Mouse (Mus musculus) forebrain, embryonic 12.5 days (tissue): Measurements from ENCODE around the gene Apbb1ip. TPM values are rescaled to one million over a fixed set of nuclear protein-coding genes. Genes with fewer than 3 reads are reported as not detected.

Source experiments
- ATAC-seq: fragments of 200-750 bp; cut with Nextera tagmentation; 2 replicates; pipeline ENCODE4 v1.8.0; 2017; ENCODE audit warnings: moderate TSS enrichment; ENCODE audit not compliant: low FRiP score
- H3K27ac ChIP-seq: fragments of 300-500 bp; sonication (generic); 2 replicates; pipeline ENCODE4 v1.5.1; 2016; ENCODE audit warnings: mild to moderate bottlenecking
- H3K27me3 ChIP-seq: fragments of 300-500 bp; sonication (generic); 2 replicates; pipeline ENCODE4 v1.6.1; 2016; ENCODE audit warnings: mild to moderate bottlenecking
- H3K36me3 ChIP-seq: fragments of 300-500 bp; sonication (generic); replicated peaks from 2 replicates; pipeline ENCODE4 v1.6.1; 2016; ENCODE audit warnings: mild to moderate bottlenecking
- H3K4me1 ChIP-seq: fragments of 300-500 bp; sonication (generic); 2 replicates; pipeline ENCODE4 v1.6.1; 2016
- H3K4me2 ChIP-seq: fragments of 300-500 bp; sonication (generic); 2 replicates; pipeline ENCODE4 v1.6.1; 2016; ENCODE audit warnings: mild to moderate bottlenecking, moderate library complexity
- H3K4me3 ChIP-seq: fragments of 300-500 bp; sonication (generic); replicated peaks from 2 replicates; pipeline ENCODE4 v1.5.1; 2016; ENCODE audit warnings: mild to moderate bottlenecking
- H3K9ac ChIP-seq: fragments of 300-500 bp; sonication (generic); 2 replicates; pipeline ENCODE4 v1.6.1; 2016; ENCODE audit warnings: mild to moderate bottlenecking
- H3K9me3 ChIP-seq: fragments of 300-500 bp; sonication (generic); 2 replicates; pipeline ENCODE4 v1.6.1; 2016
- WGBS: fragments of 180-500 bp; shearing (Covaris S2); methylation state at CpG from one replicate; pipeline ENCODE4 v1.1.7; 2016; 5-methylcytosine and 5-hydroxymethylcytosine counted together
- polyA plus RNA-seq: library from polyadenylated mRNA; unstranded; fragments of >200 nt; fragmentation: Nextera tagmentation; extraction: Ambion mirVana; gene quantifications from 2 replicates; pipeline ENCODE4 v1.2.1, GENCODE M21; 2016

Gene Apbb1ip
- polyA plus RNA-seq, 1 experiment from 2014 or later, result 1.00 TPM

DNA sequence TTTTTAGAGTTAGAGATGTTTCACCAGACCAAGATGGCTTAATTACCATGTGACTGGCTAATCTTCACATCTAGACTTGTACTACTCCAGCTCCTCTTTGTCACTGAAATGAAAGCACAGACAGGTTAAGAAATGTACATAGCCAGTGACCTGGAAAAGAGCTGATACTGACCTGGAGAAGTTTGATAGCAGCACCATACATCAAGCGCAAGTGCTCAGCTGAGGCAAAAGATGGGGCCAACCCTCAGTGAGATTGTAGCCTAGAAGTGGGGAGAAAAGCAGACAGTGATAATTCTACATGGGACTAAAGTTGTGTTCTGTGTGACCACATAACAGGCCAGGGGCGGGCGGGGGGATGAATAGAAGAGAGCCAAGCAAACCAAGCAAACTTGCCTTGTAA lies 3.9 kb downstream of the Apbb1ip start:
- Histone ChIP-seq H3K9me3 (no peaks in the 10 kb centered on the region), H3K36me3 (no peaks in the 10 kb centered on the region), H3K4me3 (no peak overlapping the region), H3K4me1 (peaks cover 13% of the 10 kb centered on the region), H3K9ac (no peak overlapping the region), H3K27me3 (peaks cover 20% of the 10 kb centered on the region), H3K27ac (no peak overlapping the region), H3K4me2 (no peak overlapping the region)
- no peak for ATAC-seq
- 96% methylated on average over 3 of the region's 3 CpGs for WGBS

DNA sequence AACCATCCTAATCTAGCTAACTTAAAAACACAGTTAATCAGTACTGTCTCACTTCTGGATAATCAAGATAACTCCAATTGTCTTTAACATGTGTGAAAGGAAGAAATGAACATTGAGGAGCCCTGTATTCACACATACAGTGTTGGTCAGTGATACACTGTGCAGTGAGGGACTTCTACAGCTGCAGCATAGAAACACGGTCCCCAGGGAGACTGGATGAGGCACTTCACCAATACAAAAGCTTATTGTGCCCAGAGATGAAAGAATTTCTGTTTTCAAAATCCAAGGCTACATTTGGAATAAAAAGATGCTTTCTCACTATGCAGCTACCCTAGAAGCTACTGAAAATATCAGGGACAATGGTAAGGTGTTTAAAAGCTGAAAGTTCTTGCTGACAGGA lies 7.0 kb downstream of the Apbb1ip start:
- no peak for ATAC-seq
- no peak overlapping the region for H3K9ac ChIP-seq
- WGBS, result 54% methylated on average over 1 of the region's 1 CpGs

DNA sequence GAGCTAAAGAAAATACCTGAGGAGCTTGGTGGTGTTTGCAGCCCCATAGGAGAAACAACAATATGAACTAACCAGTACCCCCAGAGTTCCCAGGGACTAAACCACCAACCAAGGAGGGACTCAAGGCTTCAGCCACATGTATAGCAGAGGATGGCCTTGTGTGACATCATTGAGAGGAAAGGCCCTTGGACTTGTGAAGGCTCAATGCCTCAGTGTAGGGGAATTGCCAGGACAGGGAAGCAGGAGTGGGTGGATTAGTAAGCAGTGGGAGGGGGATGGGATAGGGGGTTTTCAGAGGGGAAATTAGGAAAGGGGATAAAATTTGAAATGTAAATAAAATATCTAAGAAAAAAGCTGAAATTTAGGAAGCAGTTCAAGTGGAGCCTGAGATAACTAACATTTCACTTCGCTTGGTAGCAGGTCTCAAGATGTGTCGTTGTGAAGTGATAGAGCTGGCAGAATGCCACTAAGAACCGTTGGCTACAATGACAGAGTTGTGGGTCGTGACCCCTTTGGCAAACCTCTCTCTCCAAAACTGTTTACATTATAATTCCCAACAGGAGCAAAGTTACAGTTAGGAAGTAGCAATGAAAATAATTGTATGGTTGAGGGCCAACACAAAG lies 7.6 kb downstream of the Apbb1ip start:
- 76% methylated on average over 4 of the region's 4 CpGs for WGBS

More for the DNA sequence above, 7.0 kb downstream of the Apbb1ip start:
- no peaks in the 10 kb centered on the region for H3K27me3 ChIP-seq
- H3K36me3 ChIP-seq, result no peaks in the 10 kb centered on the region
- no peaks in the 10 kb centered on the region for H3K4me1 ChIP-seq
- no peak overlapping the region for H3K4me3 ChIP-seq
- no peak overlapping the region for H3K27ac ChIP-seq
- no peaks in the 10 kb centered on the region for H3K9me3 ChIP-seq
- H3K4me2 ChIP-seq, result no peak overlapping the region

DNA sequence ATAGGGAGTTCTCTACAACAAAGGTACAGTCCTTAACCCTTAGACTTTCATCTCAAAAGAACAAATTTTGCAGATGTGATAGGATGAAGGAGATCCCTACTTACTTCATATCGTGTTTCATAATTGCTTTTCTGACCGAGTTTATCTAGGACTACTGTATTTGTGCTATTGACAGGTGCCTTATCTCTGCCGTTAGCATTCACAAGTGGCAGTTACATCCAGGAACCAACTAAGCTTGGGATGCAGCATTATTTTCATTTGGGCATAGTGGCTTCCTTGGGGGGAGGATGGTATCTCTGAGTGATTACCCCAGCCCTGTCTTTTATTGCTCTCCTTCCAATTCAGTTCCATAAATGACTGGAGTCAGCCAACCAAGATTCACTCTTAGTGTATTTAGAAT lies 8.2 kb downstream of the Apbb1ip start:
- no peak overlapping the region for H3K4me2 ChIP-seq
- no peak overlapping the region for H3K4me3 ChIP-seq
- H3K9ac ChIP-seq, result no peak overlapping the region
- 94% methylated on average over 3 of the region's 3 CpGs for WGBS
- H3K4me1 ChIP-seq, result no peaks in the 10 kb centered on the region
- H3K9me3 ChIP-seq, result no peaks in the 10 kb centered on the region
- no peak for ATAC-seq
- no peak overlapping the region for H3K27ac ChIP-seq
- no peaks in the 10 kb centered on the region for H3K36me3 ChIP-seq
- H3K27me3 ChIP-seq, result no peaks in the 10 kb centered on the region

More for the DNA sequence above, 7.6 kb downstream of the Apbb1ip start:
- H3K4me3 ChIP-seq, result no peak overlapping the region
- no peak for ATAC-seq
- no peaks in the 10 kb centered on the region for H3K9me3 ChIP-seq
- H3K9ac ChIP-seq, result no peak overlapping the region
- H3K27ac ChIP-seq, result no peak overlapping the region
- no peaks in the 10 kb centered on the region for H3K27me3 ChIP-seq
- no peaks in the 10 kb centered on the region for H3K4me1 ChIP-seq
- no peak overlapping the region for H3K4me2 ChIP-seq
- no peaks in the 10 kb centered on the region for H3K36me3 ChIP-seq

DNA sequence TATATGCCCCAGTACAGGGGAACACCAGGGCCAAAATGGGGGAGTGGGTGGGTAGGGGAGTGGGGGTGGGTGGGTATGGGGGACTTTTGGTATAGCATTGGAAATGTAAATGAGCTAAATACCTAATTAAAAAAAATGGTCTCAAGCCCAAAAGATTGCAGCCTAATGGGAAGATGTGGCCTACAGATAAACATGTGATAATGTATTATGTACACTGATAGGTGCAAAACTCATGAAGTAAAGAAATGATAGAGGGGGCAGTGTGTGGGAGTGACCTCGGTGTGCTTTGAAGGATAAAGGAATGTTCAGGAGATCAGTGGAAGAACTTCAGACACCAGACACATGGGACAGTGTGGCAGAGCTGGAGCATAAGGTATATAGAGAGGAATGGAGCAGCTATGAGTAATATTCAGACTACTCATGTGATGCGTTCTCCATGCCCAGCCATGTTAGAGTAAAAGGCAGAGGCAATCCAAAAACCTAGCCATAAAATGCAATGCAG lies 9.3 kb downstream of the Apbb1ip start:
- WGBS, result 86% methylated on average over 2 of the region's 2 CpGs
- H3K4me3 ChIP-seq, result no peak overlapping the region

DNA sequence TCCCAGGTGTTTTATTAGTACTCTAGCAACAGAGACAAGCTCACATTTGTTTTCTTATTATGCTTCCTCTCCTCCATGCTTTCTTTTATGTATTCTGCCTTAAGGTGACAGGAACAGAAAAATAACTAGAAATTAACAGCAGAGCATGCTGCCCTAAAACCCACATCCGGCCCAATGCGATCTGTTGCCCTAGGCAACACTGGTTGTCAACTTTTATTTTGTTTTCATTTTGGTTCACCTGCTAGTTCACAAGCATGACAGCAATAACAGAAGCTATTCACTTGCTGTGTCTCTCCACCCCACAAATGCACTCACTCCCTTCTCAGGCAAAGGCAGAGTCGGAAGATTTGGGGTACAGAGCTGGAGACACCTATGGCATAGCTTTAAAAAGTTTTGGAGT lies 10.3 kb downstream of the Apbb1ip start:
- H3K4me1 ChIP-seq, result no peaks in the 10 kb centered on the region
- no peak overlapping the region for H3K9ac ChIP-seq
- 91% methylated on average over 3 of the region's 3 CpGs for whole genome bisulfite sequencing
- H3K27ac ChIP-seq, result no peak overlapping the region
- no peak for ATAC-seq
- H3K4me3 ChIP-seq, result no peak overlapping the region
- H3K27me3 ChIP-seq, result no peaks in the 10 kb centered on the region
- no peaks in the 10 kb centered on the region for H3K36me3 ChIP-seq
- H3K4me2 ChIP-seq, result no peak overlapping the region
- H3K9me3 ChIP-seq, result no peaks in the 10 kb centered on the region

More for the DNA sequence above, 9.3 kb downstream of the Apbb1ip start:
- ATAC-seq, result no peak
- Histone ChIP-seq H3K36me3 (no peaks in the 10 kb centered on the region), H3K4me1 (no peaks in the 10 kb centered on the region), H3K9me3 (no peaks in the 10 kb centered on the region), H3K27me3 (no peaks in the 10 kb centered on the region), H3K9ac (no peak overlapping the region), H3K4me2 (no peak overlapping the region), H3K27ac (no peak overlapping the region)

DNA sequence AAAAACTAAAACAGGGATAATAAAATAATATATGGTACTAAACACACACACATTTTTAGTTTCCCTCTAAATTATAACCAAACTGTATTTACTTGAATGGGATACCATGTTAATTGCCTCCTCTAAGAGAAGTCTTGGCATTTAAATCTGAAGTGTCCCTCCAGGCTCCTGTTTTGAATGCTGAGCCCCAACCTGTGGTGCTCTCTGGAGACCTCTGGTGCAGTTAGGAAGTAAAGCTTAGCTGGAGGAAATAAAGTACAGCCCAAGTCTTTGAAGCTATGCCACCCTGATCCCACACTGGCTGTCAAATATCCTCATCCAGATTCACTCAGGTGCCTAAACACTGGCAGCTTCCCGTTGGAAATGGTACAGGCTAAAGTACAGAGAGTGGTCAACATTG lies 10.9 kb downstream of the Apbb1ip start:
- no peaks in the 10 kb centered on the region for H3K9me3 ChIP-seq
- 44% methylated on average over 1 of the region's 1 CpGs for WGBS

DNA sequence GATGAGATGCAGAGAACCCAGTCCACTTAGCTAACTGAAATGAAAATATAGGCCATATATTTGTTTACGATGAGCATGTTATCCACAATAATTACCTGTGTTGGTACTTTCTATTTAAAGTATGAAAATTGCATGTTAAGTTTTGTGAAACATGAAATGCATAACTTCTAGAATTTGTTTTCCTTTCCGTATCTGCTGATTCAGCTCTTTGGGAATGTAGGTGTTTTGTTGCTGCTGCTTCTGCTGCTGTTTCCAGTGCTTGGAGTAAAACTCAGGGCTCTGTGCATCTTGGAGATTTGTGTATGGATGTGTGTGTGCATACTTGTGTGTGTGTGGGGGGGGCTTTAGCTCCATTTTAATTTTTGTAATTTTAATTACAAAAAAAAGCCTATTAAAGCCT lies 14.8 kb downstream of the Apbb1ip start:
- Histone ChIP-seq H3K36me3 (no peaks in the 10 kb centered on the region), H3K9me3 (no peaks in the 10 kb centered on the region), H3K9ac (no peak overlapping the region), H3K4me1 (no peaks in the 10 kb centered on the region), H3K27me3 (no peaks in the 10 kb centered on the region), H3K27ac (no peak overlapping the region), H3K4me3 (no peak overlapping the region), H3K4me2 (no peak overlapping the region)
- 98% methylated on average over 2 of the region's 2 CpGs for WGBS
- ATAC-seq, result no peak

More for the DNA sequence above, 10.9 kb downstream of the Apbb1ip start:
- Histone ChIP-seq H3K27me3 (no peaks in the 10 kb centered on the region), H3K4me3 (no peak overlapping the region), H3K9ac (no peak overlapping the region), H3K4me2 (no peak overlapping the region), H3K4me1 (no peaks in the 10 kb centered on the region), H3K27ac (no peak overlapping the region), H3K36me3 (no peaks in the 10 kb centered on the region)
- ATAC-seq, result no peak

DNA sequence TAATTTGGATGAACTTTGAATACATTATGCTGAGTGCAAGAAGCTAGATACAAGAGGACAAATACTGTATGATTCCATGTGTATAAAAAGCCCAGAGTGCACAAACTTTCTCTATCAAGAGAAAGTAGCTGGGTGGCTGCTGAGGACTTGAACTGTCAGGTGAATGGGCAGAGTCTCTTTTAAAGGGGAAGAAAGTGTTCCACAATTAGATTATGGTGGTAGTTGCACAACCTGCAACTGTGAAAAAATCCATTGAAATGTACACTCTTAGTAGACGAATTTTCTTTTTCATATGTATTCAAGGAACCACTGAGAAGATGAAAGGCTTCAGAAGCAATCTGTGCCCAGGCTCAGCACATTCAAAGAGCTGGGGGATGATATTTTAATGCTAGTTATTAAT lies 15.7 kb downstream of the Apbb1ip start:
- H3K36me3 ChIP-seq, result no peaks in the 10 kb centered on the region
- H3K27me3 ChIP-seq, result no peaks in the 10 kb centered on the region
- no peak overlapping the region for H3K27ac ChIP-seq
- no peak overlapping the region for H3K4me2 ChIP-seq
- no peaks in the 10 kb centered on the region for H3K9me3 ChIP-seq
- H3K4me1 ChIP-seq, result no peaks in the 10 kb centered on the region
- ATAC-seq, result no peak
- no peak overlapping the region for H3K4me3 ChIP-seq
- WGBS, result 62% methylated on average over 1 of the region's 1 CpGs
- no peak overlapping the region for H3K9ac ChIP-seq

DNA sequence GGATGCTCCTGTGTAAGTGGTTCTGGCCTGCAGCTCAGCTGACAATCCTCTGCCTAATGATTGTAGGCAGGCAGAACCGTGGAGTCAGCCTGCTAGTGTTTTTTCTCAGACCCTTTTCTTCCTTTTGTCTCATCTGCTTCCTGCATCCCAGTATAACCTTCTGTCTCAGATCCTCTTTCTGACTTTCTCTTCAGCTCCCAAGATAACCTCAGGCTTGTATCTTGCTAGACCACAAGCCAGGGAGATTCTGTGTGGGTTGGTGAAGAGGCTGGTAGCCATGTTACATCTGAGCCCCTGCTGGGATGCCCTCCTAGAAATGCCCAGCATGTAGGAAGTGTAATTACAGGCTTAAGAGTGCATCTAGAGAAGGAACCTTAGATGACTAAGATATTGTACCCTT lies 16.5 kb downstream of the Apbb1ip start:
- Histone ChIP-seq H3K9ac (no peak overlapping the region), H3K4me3 (no peak overlapping the region), H3K27ac (no peak overlapping the region), H3K27me3 (no peaks in the 10 kb centered on the region), H3K4me1 (no peaks in the 10 kb centered on the region), H3K4me2 (no peak overlapping the region), H3K36me3 (no peaks in the 10 kb centered on the region), H3K9me3 (no peaks in the 10 kb centered on the region; the same call in 1 of the 2 replicates)
- 54% methylated on average over 1 of the region's 1 CpGs for WGBS
- ATAC-seq, result no peak

DNA sequence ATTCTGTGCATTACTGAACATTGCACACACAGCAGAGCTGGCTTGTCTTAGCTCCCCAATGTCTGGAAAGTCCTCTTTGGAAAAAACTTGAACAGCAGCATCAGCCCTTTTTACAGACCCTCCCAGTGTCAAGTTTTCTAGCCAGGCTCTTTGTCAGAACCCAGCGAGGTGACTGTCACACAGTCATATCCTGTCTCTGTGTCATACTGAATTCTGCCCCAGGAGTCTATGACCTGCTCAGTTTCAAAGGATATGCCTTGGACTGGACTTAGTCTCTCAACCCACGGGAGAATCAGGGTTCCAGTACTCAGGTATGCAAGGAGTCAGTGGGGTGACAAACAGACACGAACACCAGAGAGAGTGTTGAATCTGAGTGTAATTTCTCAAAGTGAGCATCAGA lies 21.2 kb downstream of the Apbb1ip start:
- Histone ChIP-seq H3K36me3 (no peaks in the 10 kb centered on the region), H3K9me3 (peaks cover 6% of the 10 kb centered on the region; the same call in 1 of the 2 replicates), H3K27ac (no peak overlapping the region), H3K4me3 (no peak overlapping the region), H3K27me3 (no peaks in the 10 kb centered on the region), H3K4me1 (no peaks in the 10 kb centered on the region), H3K4me2 (no peak overlapping the region), H3K9ac (no peak overlapping the region)
- WGBS, result 76% methylated on average over 3 of the region's 3 CpGs
- ATAC-seq, result no peak

DNA sequence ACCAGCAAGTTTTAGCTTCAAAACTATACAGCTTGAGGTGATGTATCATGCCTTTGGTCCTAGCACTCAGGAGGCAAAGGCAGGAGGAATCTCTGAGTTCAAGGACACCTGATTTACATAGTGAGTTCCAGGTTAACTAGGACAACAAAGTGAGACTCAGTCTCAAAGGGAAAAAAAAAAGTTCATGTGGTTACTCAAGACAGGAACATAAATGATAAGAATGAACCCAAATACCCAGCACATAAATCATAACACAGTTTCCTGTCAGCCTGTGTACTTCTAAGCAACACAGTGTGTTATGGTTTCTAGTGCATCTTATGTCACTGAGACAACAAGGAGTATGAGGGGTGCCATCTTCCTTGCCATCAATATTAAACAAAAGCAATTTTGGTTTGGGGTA lies 22.6 kb downstream of the Apbb1ip start:
- Histone ChIP-seq H3K36me3 (no peaks in the 10 kb centered on the region), H3K27me3 (no peaks in the 10 kb centered on the region), H3K4me3 (no peak overlapping the region), H3K9me3 (peaks cover 6% of the 10 kb centered on the region; the same call in 1 of the 2 replicates), H3K27ac (no peak overlapping the region), H3K4me2 (no peak overlapping the region), H3K9ac (no peak overlapping the region), H3K4me1 (no peaks in the 10 kb centered on the region)
- no peak for ATAC-seq

DNA sequence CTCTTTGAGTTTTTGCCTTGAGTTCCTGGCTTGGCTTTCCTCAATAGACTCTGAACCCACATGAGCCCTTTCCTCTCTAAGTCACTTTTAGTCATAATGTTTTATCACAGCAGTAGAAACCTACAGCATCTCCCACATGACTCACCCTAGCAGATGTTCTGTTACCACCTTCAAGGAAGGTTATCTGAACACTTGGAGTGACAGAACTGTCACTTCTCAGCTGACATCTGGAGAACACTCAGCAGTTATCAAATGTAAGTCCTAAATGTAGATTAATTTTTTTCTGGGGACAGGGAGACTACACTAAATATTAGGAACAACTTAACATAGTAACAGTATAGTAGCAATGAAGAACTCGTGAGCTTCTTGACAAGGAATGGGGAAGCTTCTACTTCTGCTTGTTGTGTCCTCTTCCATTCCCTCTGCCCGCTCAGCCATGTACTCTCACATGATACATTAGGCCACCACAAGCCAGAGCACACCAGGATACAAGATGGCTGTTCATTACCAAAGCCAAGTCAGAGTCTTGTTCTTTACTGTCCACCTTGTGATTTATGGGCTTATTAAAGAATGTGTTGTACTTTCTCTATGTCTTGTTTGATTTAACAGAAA lies 25.6 kb downstream of the Apbb1ip start:
- Histone ChIP-seq H3K9ac (no peak overlapping the region), H3K4me3 (no peak overlapping the region), H3K9me3 (peaks cover 6% of the 10 kb centered on the region; the same call in 1 of the 2 replicates), H3K27me3 (no peaks in the 10 kb centered on the region), H3K36me3 (no peaks in the 10 kb centered on the region), H3K4me1 (no peaks in the 10 kb centered on the region), H3K4me2 (no peak overlapping the region), H3K27ac (no peak overlapping the region)
- ATAC-seq, result no peak
- 90% methylated on average over 2 of the region's 2 CpGs for WGBS
